Mouse (Mus musculus): Measurements from ENCODE around the gene Galnt6. TPM values are rescaled to one million over a fixed set of nuclear protein-coding genes. Genes with fewer than 3 reads are reported as not detected.

The Galnt6 gene
- polyA plus RNA-seq, 1 experiment from 2014 or later = 1.2 TPM

- no peak for ATAC-seq
- H3K4me3 ChIP-seq (ENCODE audit: low read depth, low read length) = no peak overlapping the region
- H3K36me3 ChIP-seq (ENCODE audit: insufficient read depth, low read length) = no peaks in the 10 kb centered on the region
- peak; percentile 32 for DNase-seq (ENCODE audit: low spot score)
- H3K9me3 ChIP-seq (ENCODE audit: low read length) = no peaks in the 10 kb centered on the region
- H3K27ac ChIP-seq (ENCODE audit: low read length) = no peak overlapping the region
- no peaks in the 10 kb centered on the region for H3K4me1 ChIP-seq (ENCODE audit: insufficient read depth, low read depth, low read length)
- TF ChIP-seq CTCF (IDR thresholded peaks at IDR 0.05) (no peak), EP300 (IDR thresholded peaks at IDR 0.05) (no peak)
- 87% methylated on average over 3 of the region's 3 CpGs for WGBS
- no peak overlapping the region for H3K9ac ChIP-seq (replicated peaks; ENCODE audit: low read depth)
- H3K4me2 ChIP-seq (replicated peaks; ENCODE audit: low read depth, low read length) = no peak overlapping the region
- H3K27me3 ChIP-seq (replicated peaks; ENCODE audit: insufficient read depth, low read length) = no peaks in the 10 kb centered on the region
These were observed 8.5 kb upstream of the Galnt6 start for GRCm38 (mm10) chr15:100737667-100738066.

- H3K4me3 ChIP-seq (ENCODE audit: low read depth, low read length) = no peak overlapping the region
- H3K9me3 ChIP-seq (ENCODE audit: low read length) = no peaks in the 10 kb centered on the region
- H3K4me2 ChIP-seq (replicated peaks; ENCODE audit: low read depth, low read length) = no peak overlapping the region
- H3K9ac ChIP-seq (replicated peaks; ENCODE audit: low read depth) = no peak overlapping the region
- H3K36me3 ChIP-seq (ENCODE audit: insufficient read depth, low read length) = no peaks in the 10 kb centered on the region
- H3K27ac ChIP-seq (ENCODE audit: low read length) = no peak overlapping the region
- DNase-seq (ENCODE audit: low spot score) = no peak
- no peak for TF ChIP-seq CTCF (IDR thresholded peaks at IDR 0.05)
- no peak for TF ChIP-seq EP300 (IDR thresholded peaks at IDR 0.05)
- no peaks in the 10 kb centered on the region for H3K4me1 ChIP-seq (ENCODE audit: insufficient read depth, low read depth, low read length)
- 0 out of 2 replicates have a peak, but pooled peaks cover 4% of the 10 kb centered on the region for H3K27me3 ChIP-seq (replicated peaks; ENCODE audit: insufficient read depth, low read length)
- 77% methylated on average over 9 of the region's 9 CpGs for WGBS
- ATAC-seq = no peak
These were observed 6.8 kb upstream of the Galnt6 start for GRCm38 (mm10) chr15:100735953-100736300.

GRCm38 (mm10) chr15:100735095-100735952 is 6.1 kb upstream of the Galnt6 start:
- WGBS = 84% methylated on average over 14 of the region's 15 CpGs
- Histone ChIP-seq H3K27me3 (replicated peaks; ENCODE audit: insufficient read depth, low read length) (peaks cover 4% of the 10 kb centered on the region; the same call in 1 of the 2 replicates), H3K36me3 (ENCODE audit: insufficient read depth, low read length) (no peaks in the 10 kb centered on the region), H3K4me1 (ENCODE audit: insufficient read depth, low read depth, low read length) (no peaks in the 10 kb centered on the region), H3K9me3 (ENCODE audit: low read length) (no peaks in the 10 kb centered on the region), H3K27ac (ENCODE audit: low read length) (no peak overlapping the region), H3K4me3 (ENCODE audit: low read depth, low read length) (no peak overlapping the region), H3K9ac (replicated peaks; ENCODE audit: low read depth) (no peak overlapping the region), H3K4me2 (replicated peaks; ENCODE audit: low read depth, low read length) (no peak overlapping the region)
- ATAC-seq (no peak), DNase-seq (ENCODE audit: low spot score) (no peak)
- TF ChIP-seq CTCF (IDR thresholded peaks at IDR 0.05) = no peak
- TF ChIP-seq EP300 (IDR thresholded peaks at IDR 0.05) = no peak

GRCm38 (mm10) chr15:100732580-100732979 is 3.4 kb upstream of the Galnt6 start:
- ATAC-seq = peak; percentile 30; the same call in 1 of the 2 replicates
- Histone ChIP-seq H3K27me3 (replicated peaks; ENCODE audit: insufficient read depth, low read length) (peaks cover 26% of the 10 kb centered on the region), H3K9ac (replicated peaks; ENCODE audit: low read depth) (no peak overlapping the region), H3K4me3 (ENCODE audit: low read depth, low read length) (no peak overlapping the region), H3K4me1 (ENCODE audit: insufficient read depth, low read depth, low read length) (0 out of 2 replicates have a peak, but pooled peaks cover 6% of the 10 kb centered on the region), H3K4me2 (replicated peaks; ENCODE audit: low read depth, low read length) (no peak overlapping the region), H3K27ac (ENCODE audit: low read length) (no peak overlapping the region), H3K9me3 (ENCODE audit: low read length) (no peaks in the 10 kb centered on the region), H3K36me3 (ENCODE audit: insufficient read depth, low read length) (no peaks in the 10 kb centered on the region)
- 20% methylated on average over 5 of the region's 5 CpGs for WGBS
- TF ChIP-seq CTCF (IDR thresholded peaks at IDR 0.05) = no peak
- no peak for TF ChIP-seq EP300 (IDR thresholded peaks at IDR 0.05)
- peak; percentile 40 for DNase-seq (ENCODE audit: low spot score)

- no peak for ATAC-seq
- no peak for DNase-seq (ENCODE audit: low spot score)
- Histone ChIP-seq H3K9ac (replicated peaks; ENCODE audit: low read depth) (no peak overlapping the region), H3K4me2 (replicated peaks; ENCODE audit: low read depth, low read length) (no peak overlapping the region), H3K9me3 (ENCODE audit: low read length) (no peaks in the 10 kb centered on the region), H3K4me1 (ENCODE audit: insufficient read depth, low read depth, low read length) (0 out of 2 replicates have a peak, but pooled peaks cover 6% of the 10 kb centered on the region), H3K36me3 (ENCODE audit: insufficient read depth, low read length) (no peaks in the 10 kb centered on the region), H3K27ac (ENCODE audit: low read length) (no peak overlapping the region), H3K4me3 (ENCODE audit: low read depth, low read length) (no peak overlapping the region), H3K27me3 (replicated peaks; ENCODE audit: insufficient read depth, low read length) (peaks cover 26% of the 10 kb centered on the region)
- no peak for TF ChIP-seq EP300 (IDR thresholded peaks at IDR 0.05)
- TF ChIP-seq CTCF (IDR thresholded peaks at IDR 0.05) = no peak
- WGBS = 39% methylated on average over 9 of the region's 9 CpGs
These were observed 1.9 kb upstream of the Galnt6 start for GRCm38 (mm10) chr15:100731081-100731480.

GRCm38 (mm10) chr15:100728586-100728985 is 590 bp downstream of the Galnt6 start:
- Histone ChIP-seq H3K4me2 (replicated peaks; ENCODE audit: low read depth, low read length) (peak overlapping the region; percentile 43), H3K4me1 (ENCODE audit: insufficient read depth, low read depth, low read length) (0 out of 2 replicates have a peak, but pooled peaks cover 6% of the 10 kb centered on the region), H3K9me3 (ENCODE audit: low read length) (no peaks in the 10 kb centered on the region), H3K4me3 (ENCODE audit: low read depth, low read length) (peak overlapping the region; percentile 21; the same call in 1 of the 2 replicates), H3K27me3 (replicated peaks; ENCODE audit: insufficient read depth, low read length) (peaks cover 26% of the 10 kb centered on the region), H3K9ac (replicated peaks; ENCODE audit: low read depth) (no peak overlapping the region), H3K36me3 (ENCODE audit: insufficient read depth, low read length) (no peaks in the 10 kb centered on the region), H3K27ac (ENCODE audit: low read length) (no peak overlapping the region)
- peak; percentile 35 for DNase-seq (ENCODE audit: low spot score)
- no peak for ATAC-seq
- TF ChIP-seq EP300 (IDR thresholded peaks at IDR 0.05) = no peak
- TF ChIP-seq CTCF (IDR thresholded peaks at IDR 0.05) = no peak
- 32% methylated on average over 9 of the region's 9 CpGs for WGBS
